Mouse (Mus musculus) liver, postnatal 0 days (tissue): ENCODE measurements around the gene Plxnd1. TPM values are rescaled to one million over a fixed set of nuclear protein-coding genes. Genes with fewer than 3 reads are reported as not detected.

ENCODE experiments used
- ATAC-seq: fragments of 200-750 bp; cut with Nextera tagmentation; 2 replicates; pipeline ENCODE4 v1.8.0; 2017; ENCODE audit warnings: mild to moderate bottlenecking, moderate library complexity
- DNase-seq: peaks from one replicate; pipeline ENCODE4 v3.0.0-alpha.2; 2016
- H3K27ac ChIP-seq: fragments of 300-500 bp; sonication (generic); 2 replicates; pipeline ENCODE4 v1.5.1; 2014; ENCODE audit warnings: antibody characterized with exemption, moderate library complexity, mild to moderate bottlenecking, low read depth
- H3K27me3 ChIP-seq: fragments of 300-500 bp; sonication (generic); 2 replicates; pipeline ENCODE4 v1.6.1; 2014; ENCODE audit warnings: low read length, control low read depth, mixed read lengths; ENCODE audit not compliant: insufficient read depth
- H3K36me3 ChIP-seq: fragments of 300-500 bp; sonication (generic); replicated peaks from 2 replicates; pipeline ENCODE4 v1.6.1; 2014; ENCODE audit warnings: mild to moderate bottlenecking, control low read depth, low read length, moderate library complexity, mixed read lengths; ENCODE audit not compliant: insufficient read depth
- H3K4me1 ChIP-seq: fragments of 300-500 bp; sonication (generic); 2 replicates; pipeline ENCODE4 v1.6.1; 2014; ENCODE audit warnings: antibody characterized with exemption, mild to moderate bottlenecking, control low read depth; ENCODE audit not compliant: insufficient read depth
- H3K4me2 ChIP-seq: fragments of 300-500 bp; sonication (generic); 2 replicates; pipeline ENCODE4 v1.6.1; 2014; ENCODE audit warnings: low read depth, mild to moderate bottlenecking, low read length, moderate library complexity, mixed read lengths
- H3K4me3 ChIP-seq: fragments of 300-500 bp; sonication (generic); 2 replicates; pipeline ENCODE4 v1.5.1; 2014; ENCODE audit warnings: low read depth, low read length
- H3K9ac ChIP-seq: fragments of 300-500 bp; sonication (generic); replicated peaks from 2 replicates; pipeline ENCODE4 v1.6.1; 2014; ENCODE audit warnings: mild to moderate bottlenecking, moderate library complexity
- H3K9me3 ChIP-seq: fragments of 300-500 bp; sonication (generic); 2 replicates; pipeline ENCODE4 v1.6.1; 2016; ENCODE audit warnings: mild to moderate bottlenecking, control low read depth, low read length, mixed read lengths
- CTCF ChIP-seq: sonication (generic); IDR thresholded peaks from 2 replicates; pipeline ENCODE4 v1.5.1; 2016; ENCODE audit warnings: antibody characterized with exemption, low read depth
- EP300 ChIP-seq: IDR thresholded peaks from 2 replicates; pipeline ENCODE4 v1.6.1; 2016; ENCODE audit warnings: antibody characterized with exemption, low read depth, mild to moderate bottlenecking
- WGBS: fragments of 180-500 bp; shearing (Covaris S2); extraction: QIAGEN DNeasy Blood & Tissue Kit; methylation state at CpG from one replicate; pipeline ENCODE4 v1.1.7; 2014; ENCODE audit not compliant: insufficient replicate concordance; 5-methylcytosine and 5-hydroxymethylcytosine counted together
- polyA plus RNA-seq: library from polyadenylated mRNA; unstranded; fragments of >200 nt; fragmentation: Nextera tagmentation; extraction: Ambion mirVana; gene quantifications from 2 replicates; pipeline ENCODE4 v1.2.1, GENCODE M21; 2015

The Plxnd1 gene
- polyA plus RNA-seq, 1 experiment from 2014 or later, result 8.7 TPM

DNA sequence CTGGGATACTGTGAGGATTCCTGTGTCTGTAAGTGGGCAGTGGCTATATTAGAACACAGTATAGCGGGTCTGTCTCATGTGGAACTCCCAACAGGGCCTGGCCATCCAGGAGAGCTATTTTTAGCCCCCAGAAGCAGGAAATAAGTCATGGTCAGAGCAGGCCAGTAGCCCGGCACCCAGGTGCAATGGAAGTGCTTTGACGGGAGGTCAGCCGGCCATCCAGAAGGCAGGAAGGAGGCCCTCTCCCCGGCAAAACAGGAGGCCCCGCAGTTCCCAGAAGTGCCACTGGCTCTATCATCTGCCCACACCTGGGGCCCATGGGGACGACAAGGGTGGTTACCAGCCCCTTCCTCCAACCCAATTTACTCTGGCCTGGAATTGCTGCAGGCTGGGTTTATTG is 9.3 kb upstream of the Plxnd1 start:
- ATAC-seq (peak; percentile 47; the same call in 1 of the 2 replicates), DNase-seq (no peak)
- TF ChIP-seq CTCF, result no peak
- no peak for TF ChIP-seq EP300
- no peaks in the 10 kb centered on the region for H3K9me3 ChIP-seq
- no peaks in the 10 kb centered on the region for H3K36me3 ChIP-seq
- peaks cover 22% of the 10 kb centered on the region for H3K4me1 ChIP-seq
- H3K4me2 ChIP-seq, result peak overlapping the region; percentile 29
- WGBS, result 19% methylated on average over 7 of the region's 7 CpGs
- H3K27me3 ChIP-seq, result no peaks in the 10 kb centered on the region
- peak overlapping the region; percentile 34; the same call in 1 of the 2 replicates for H3K9ac ChIP-seq
- H3K27ac ChIP-seq, result peak overlapping the region; percentile 77
- H3K4me3 ChIP-seq, result no peak overlapping the region

DNA sequence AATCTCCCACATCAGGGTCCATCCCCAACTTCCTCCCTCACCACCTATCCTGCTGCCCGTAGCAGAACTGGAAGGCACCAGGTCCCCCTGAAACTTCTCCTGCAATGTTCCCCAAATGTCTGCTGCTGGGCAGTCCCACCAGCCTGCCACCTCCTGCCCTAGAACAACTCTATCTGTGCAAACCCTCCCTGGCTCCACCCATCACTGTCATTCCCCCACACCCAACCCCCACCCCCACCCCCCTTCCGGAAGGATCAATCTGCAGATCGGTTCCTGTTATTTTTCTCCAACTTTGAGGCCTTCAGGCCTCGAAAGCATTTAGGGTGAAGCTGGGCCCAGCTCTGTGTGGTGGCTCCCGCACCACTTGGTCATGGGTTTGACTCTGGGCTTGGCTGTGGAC is 8.7 kb upstream of the Plxnd1 start:
- Histone ChIP-seq H3K9ac (peak overlapping the region; percentile 34; the same call in 1 of the 2 replicates), H3K9me3 (no peaks in the 10 kb centered on the region), H3K36me3 (no peaks in the 10 kb centered on the region), H3K4me3 (no peak overlapping the region), H3K27ac (peak overlapping the region; percentile 77), H3K4me2 (peak overlapping the region; percentile 29), H3K27me3 (no peaks in the 10 kb centered on the region), H3K4me1 (peaks cover 22% of the 10 kb centered on the region)
- WGBS, result 24% methylated on average over 5 of the region's 5 CpGs
- DNase-seq (peak; percentile 49), ATAC-seq (peak; percentile 26)
- TF ChIP-seq CTCF, result no peak
- TF ChIP-seq EP300, result no peak

DNA sequence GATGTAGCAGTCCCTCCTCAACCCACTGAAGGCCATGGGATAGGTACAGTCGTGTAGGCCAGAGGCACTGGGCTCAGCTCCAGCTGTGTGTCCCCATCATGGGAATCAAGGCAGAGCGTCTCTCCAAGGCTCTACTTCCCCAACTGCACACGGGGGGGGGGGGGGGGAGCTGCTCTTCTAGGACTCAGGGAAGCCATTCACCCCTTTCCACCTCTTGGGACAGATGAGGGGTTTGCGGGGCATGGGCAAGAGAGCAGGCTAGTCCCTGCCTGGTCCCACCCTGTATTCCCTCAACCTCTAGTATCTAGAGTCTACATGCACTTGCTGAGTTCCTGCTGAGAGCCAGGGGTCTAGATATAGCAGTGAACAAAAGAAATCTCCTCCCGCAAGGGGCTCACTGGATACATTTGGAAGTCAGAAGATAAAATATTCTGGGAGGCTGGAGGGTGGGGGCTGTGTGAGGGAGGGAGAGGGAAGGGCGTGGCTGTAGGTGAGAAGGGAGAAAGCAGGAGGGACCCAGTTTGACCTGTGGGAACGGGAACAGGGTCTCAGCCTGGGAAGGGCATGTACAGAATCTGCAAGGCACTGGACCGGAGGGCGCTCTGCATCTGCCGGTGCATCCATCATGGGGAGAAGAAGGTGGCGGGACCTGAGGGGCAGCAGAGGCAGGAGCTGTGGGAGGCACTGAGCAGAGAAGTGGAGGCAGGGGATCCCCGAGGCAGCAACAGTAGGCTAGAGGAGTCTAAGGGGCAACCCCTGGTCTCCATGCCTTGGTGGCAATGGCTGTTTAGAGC is 7.7 kb upstream of the Plxnd1 start:
- ATAC-seq (no peak), DNase-seq (no peak)
- no peaks in the 10 kb centered on the region for H3K27me3 ChIP-seq
- no peak overlapping the region for H3K4me2 ChIP-seq
- no peaks in the 10 kb centered on the region for H3K9me3 ChIP-seq
- no peak overlapping the region for H3K9ac ChIP-seq
- no peak overlapping the region for H3K4me3 ChIP-seq
- H3K36me3 ChIP-seq, result no peaks in the 10 kb centered on the region
- 57% methylated on average over 11 of the region's 12 CpGs for WGBS
- peaks cover 22% of the 10 kb centered on the region for H3K4me1 ChIP-seq
- H3K27ac ChIP-seq, result no peak overlapping the region
- TF ChIP-seq EP300, result no peak

DNA sequence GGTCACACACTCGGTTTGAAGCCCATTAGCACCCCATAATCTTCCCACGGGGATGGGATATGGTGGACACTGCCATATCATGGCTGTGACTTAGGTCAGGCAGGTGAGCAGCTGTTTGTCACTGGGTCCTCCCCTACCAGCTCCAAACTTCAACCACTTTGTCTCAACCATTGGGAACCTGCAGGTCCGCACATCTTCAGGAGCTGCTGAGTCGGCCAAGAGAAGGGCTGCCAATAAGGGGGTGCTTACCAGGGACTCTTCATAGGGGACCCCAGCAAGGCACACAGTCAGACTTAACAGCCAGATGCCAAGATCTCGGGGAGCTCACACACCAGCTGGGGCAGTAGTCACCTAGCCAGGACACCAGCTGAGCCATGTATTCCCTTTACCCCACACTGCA is 6.0 kb upstream of the Plxnd1 start:
- WGBS, result 64% methylated on average over 5 of the region's 5 CpGs
- no peak for DNase-seq
- peaks cover 22% of the 10 kb centered on the region for H3K4me1 ChIP-seq

DNA sequence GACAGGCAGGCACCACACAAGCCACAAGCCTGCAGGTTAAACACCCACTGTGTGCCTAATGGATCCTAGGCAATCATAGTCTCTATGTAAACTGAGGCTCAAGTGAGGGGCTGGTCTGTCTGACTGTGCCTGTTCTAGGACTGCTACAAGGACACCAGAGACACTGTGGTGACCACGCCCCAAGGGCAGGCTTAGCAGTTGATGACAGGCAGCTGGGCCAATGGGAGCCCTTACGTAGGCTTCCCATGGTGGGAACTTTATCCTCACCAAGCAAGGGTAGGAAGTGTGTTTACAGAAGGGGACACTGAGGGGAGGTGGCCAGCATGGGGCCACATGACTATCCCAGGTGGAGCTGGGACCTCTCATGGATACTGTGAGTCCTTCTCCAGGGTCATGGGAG is 4.4 kb upstream of the Plxnd1 start:
- 75% methylated on average over 2 of the region's 2 CpGs for WGBS
- ATAC-seq, result no peak

More for the DNA sequence above, 6.0 kb upstream of the Plxnd1 start:
- no peak overlapping the region for H3K27ac ChIP-seq
- H3K9ac ChIP-seq, result no peak overlapping the region
- no peaks in the 10 kb centered on the region for H3K36me3 ChIP-seq
- no peak for ATAC-seq
- TF ChIP-seq CTCF, result no peak
- no peak for TF ChIP-seq EP300
- H3K9me3 ChIP-seq, result no peaks in the 10 kb centered on the region
- no peak overlapping the region for H3K4me3 ChIP-seq
- no peak overlapping the region for H3K4me2 ChIP-seq
- H3K27me3 ChIP-seq, result no peaks in the 10 kb centered on the region

DNA sequence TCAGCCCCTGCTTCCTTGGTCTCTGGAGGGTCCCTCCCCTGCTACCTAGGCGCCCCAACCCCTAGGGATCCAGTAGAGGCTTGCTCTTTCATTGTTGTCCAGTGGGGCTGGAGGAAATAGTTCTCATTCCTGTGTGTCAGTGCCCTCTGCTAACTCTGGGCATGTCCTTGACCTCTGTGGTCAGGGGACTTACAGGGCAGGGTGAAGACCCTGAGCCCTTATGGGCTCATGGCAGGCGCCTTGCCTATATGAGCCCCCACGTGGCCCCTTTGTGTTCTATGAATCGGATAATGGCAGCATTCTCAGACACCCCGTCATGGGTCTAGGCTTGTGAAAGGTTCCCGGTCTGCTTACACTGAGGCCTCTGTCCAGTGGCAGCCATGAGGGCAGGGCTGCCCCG is 4.0 kb upstream of the Plxnd1 start:
- Histone ChIP-seq H3K9me3 (no peaks in the 10 kb centered on the region), H3K27ac (no peak overlapping the region), H3K36me3 (no peaks in the 10 kb centered on the region), H3K4me2 (no peak overlapping the region), H3K4me3 (no peak overlapping the region), H3K9ac (no peak overlapping the region), H3K4me1 (peaks cover 20% of the 10 kb centered on the region), H3K27me3 (peaks cover 7% of the 10 kb centered on the region)
- TF ChIP-seq EP300 (no peak), CTCF (no peak)
- no peak for DNase-seq
- no peak for ATAC-seq
- 82% methylated on average over 7 of the region's 7 CpGs for whole genome bisulfite sequencing

More for the DNA sequence above, 4.4 kb upstream of the Plxnd1 start:
- no peaks in the 10 kb centered on the region for H3K36me3 ChIP-seq
- no peak overlapping the region for H3K4me3 ChIP-seq
- no peak for TF ChIP-seq CTCF
- no peak for TF ChIP-seq EP300
- no peak overlapping the region for H3K9ac ChIP-seq
- no peak for DNase-seq
- no peak overlapping the region for H3K27ac ChIP-seq
- no peaks in the 10 kb centered on the region for H3K9me3 ChIP-seq
- peaks cover 3% of the 10 kb centered on the region for H3K27me3 ChIP-seq
- no peak overlapping the region for H3K4me2 ChIP-seq
- H3K4me1 ChIP-seq, result peaks cover 20% of the 10 kb centered on the region
